11 mouse cellular contexts compared by ENCODE assay signal in the genomic region with DNA sequence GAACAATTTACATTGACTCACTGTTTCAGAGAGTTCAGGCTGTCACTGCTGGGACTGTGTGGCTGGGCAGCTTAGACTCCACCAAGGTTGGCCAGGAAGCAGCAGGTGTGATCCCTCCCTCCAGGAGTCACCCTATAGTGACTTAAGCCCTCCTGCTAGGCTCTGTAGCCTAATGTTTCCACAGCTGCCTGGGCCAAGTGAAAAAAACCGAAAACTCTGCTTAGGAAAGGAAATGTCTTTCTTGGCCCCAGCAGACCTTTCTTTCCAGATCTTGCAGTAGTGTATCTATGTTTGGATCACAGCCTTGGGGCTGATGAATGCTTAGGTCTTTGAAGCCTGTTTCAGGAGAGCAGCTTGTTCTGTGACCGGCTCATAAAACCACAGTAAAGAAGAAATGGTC. TPM values are rescaled to one million over a fixed set of nuclear protein-coding genes. Genes with fewer than 3 reads are reported as not detected.
DNase-seq lines count a peak whose midpoint lies in the region; ATAC-seq and TF ChIP-seq lines count a peak whose summit lies in the region.
"Had no signal": no experiment of that assay in that cellular context is flagged by ENCODE, and none has a peak within 500 bp of the region (broad histone marks: within the 10 kb centered on the region; RNA-seq: fewer than 3 reads in every experiment).

No protein-coding gene starts in this region.

- H3K4me1 ChIP-seq in heart, embryonic 11.5 days (ENCODE audit: control insufficient read depth, insufficient read depth, low read length): peaks cover 14% of the 10 kb centered on the region
- 0 out of 2 replicates have a peak, but pooled peaks cover 7% of the 10 kb centered on the region for H3K4me1 ChIP-seq in kidney, postnatal 0 days (replicated peaks; ENCODE audit: insufficient read depth, low read length)
- peaks cover 12% of the 10 kb centered on the region for H3K4me1 ChIP-seq in embryonic facial prominence, embryonic 12.5 days
- peaks cover 16% of the 10 kb centered on the region for H3K4me1 ChIP-seq in limb, embryonic 15.5 days

- H3K27me3 ChIP-seq in heart, embryonic 11.5 days (ENCODE audit: control insufficient read depth, insufficient read depth, low read length): no peaks in the 10 kb centered on the region
- H3K27me3 ChIP-seq in kidney, postnatal 0 days (ENCODE audit: insufficient read depth, low read length): no peaks in the 10 kb centered on the region
- no peaks in the 10 kb centered on the region for H3K27me3 ChIP-seq in embryonic facial prominence, embryonic 12.5 days
- H3K27me3 ChIP-seq in limb, embryonic 15.5 days: no peaks in the 10 kb centered on the region
- H3K27me3 ChIP-seq: liver, embryonic 12.5 days had no signal

- no peak for TF ChIP-seq CTCF in kidney, postnatal 0 days (IDR thresholded peaks at IDR 0.05; ENCODE audit: low read depth)

- no peak for DNase-seq in heart, postnatal 14 days
- DNase-seq in kidney, postnatal 0 days (ENCODE audit: low spot score): peak; percentile 46
- DNase-seq in kidney, adult 11 months: no peak
- no peak for DNase-seq in frontal cortex, postnatal 10 days (ENCODE audit: low spot score in 2 of 2)
- DNase-seq: cerebellum, adult 11 months; forebrain, postnatal 0 days had no signal

- 0 out of 2 replicates have a peak overlapping the region, but pooled peaks have one; percentile 64 for H3K27ac ChIP-seq in heart, embryonic 11.5 days (ENCODE audit: low read depth, low read length)
- H3K27ac ChIP-seq in kidney, postnatal 0 days: peak overlapping the region; percentile 60; the same call in 1 of the 2 replicates
- H3K27ac ChIP-seq in embryonic facial prominence, embryonic 12.5 days: peak overlapping the region; percentile 85; the same call in 1 of the 2 replicates
- H3K27ac ChIP-seq in limb, embryonic 15.5 days: peak overlapping the region; percentile 82
- H3K27ac ChIP-seq: liver, embryonic 12.5 days had no signal

- intact Hi-C loops in heart, postnatal 14 days (cut with DNase I): no loop called here

- peak; percentile 35; the same call in 1 of the 2 replicates for ATAC-seq in heart, embryonic 11.5 days (replicated peaks; ENCODE audit: insufficient number of reproducible peaks, low FRiP score, low TSS enrichment)
- no peak for ATAC-seq in kidney, postnatal 0 days (replicated peaks; ENCODE audit: low FRiP score, low read depth)
- no peak for ATAC-seq in embryonic facial prominence, embryonic 12.5 days (ENCODE audit: insufficient number of reproducible peaks, insufficient read depth, low FRiP score, low TSS enrichment)
- ATAC-seq in limb, embryonic 15.5 days (ENCODE audit: insufficient number of reproducible peaks, low FRiP score, low TSS enrichment, low read depth): peak; percentile 71; the same call in 1 of the 2 replicates
- ATAC-seq in cerebellum, adult (ENCODE audit: insufficient number of reproducible peaks, low FRiP score, low TSS enrichment): no peak
- ATAC-seq: liver, embryonic 12.5 days had no signal

- H3K36me3 ChIP-seq in heart, embryonic 11.5 days (ENCODE audit: control insufficient read depth, insufficient read depth, low read length): no peaks in the 10 kb centered on the region
- no peaks in the 10 kb centered on the region for H3K36me3 ChIP-seq in kidney, postnatal 0 days (ENCODE audit: insufficient read depth, low read length)
- no peaks in the 10 kb centered on the region for H3K36me3 ChIP-seq in embryonic facial prominence, embryonic 12.5 days
- no peaks in the 10 kb centered on the region for H3K36me3 ChIP-seq in limb, embryonic 15.5 days
- H3K36me3 ChIP-seq: liver, embryonic 12.5 days had no signal

- 0 out of 2 replicates have a peak, but pooled peaks cover 3% of the 10 kb centered on the region for H3K9me3 ChIP-seq in heart, embryonic 11.5 days (replicated peaks; ENCODE audit: control insufficient read depth, low read length)
- H3K9me3 ChIP-seq in kidney, postnatal 0 days (replicated peaks; ENCODE audit: low read length): no peaks in the 10 kb centered on the region
- H3K9me3 ChIP-seq in embryonic facial prominence, embryonic 12.5 days: peaks cover 7% of the 10 kb centered on the region; the same call in 1 of the 2 replicates
- no peaks in the 10 kb centered on the region for H3K9me3 ChIP-seq in limb, embryonic 15.5 days
- H3K9me3 ChIP-seq: liver, embryonic 12.5 days had no signal

- WGBS in heart, embryonic 11.5 days (ENCODE audit: insufficient replicate concordance): 56% methylated on average over 2 of the region's 2 CpGs
- WGBS in kidney, postnatal 0 days: 23% methylated on average over 2 of the region's 2 CpGs
- 35% methylated on average over 2 of the region's 2 CpGs for WGBS in embryonic facial prominence, embryonic 12.5 days
- 17% methylated on average over 2 of the region's 2 CpGs for WGBS in limb, embryonic 15.5 days

- H3K4me3 ChIP-seq in heart, embryonic 11.5 days (ENCODE audit: low read depth, low read length): no peak overlapping the region
- H3K4me3 ChIP-seq in kidney, postnatal 0 days (replicated peaks; ENCODE audit: low read depth, low read length): no peak overlapping the region
- H3K4me3 ChIP-seq in embryonic facial prominence, embryonic 12.5 days: no peak overlapping the region
- H3K4me3 ChIP-seq in limb, embryonic 15.5 days: no peak overlapping the region
- H3K4me3 ChIP-seq: liver, embryonic 12.5 days had no signal

- H3K4me2 ChIP-seq in heart, embryonic 11.5 days: no peak overlapping the region
- H3K4me2 ChIP-seq in kidney, postnatal 0 days (ENCODE audit: low read length): no peak overlapping the region
- H3K4me2 ChIP-seq in embryonic facial prominence, embryonic 12.5 days (replicated peaks): no peak overlapping the region
- no peak overlapping the region for H3K4me2 ChIP-seq in limb, embryonic 15.5 days
- H3K4me2 ChIP-seq: liver, embryonic 12.5 days had no signal

- no peak overlapping the region for H3K9ac ChIP-seq in heart, embryonic 11.5 days (ENCODE audit: low read depth, low read length)
- H3K9ac ChIP-seq in kidney, postnatal 0 days (ENCODE audit: low read depth, low read length): no peak overlapping the region
- no peak overlapping the region for H3K9ac ChIP-seq in embryonic facial prominence, embryonic 12.5 days
- H3K9ac ChIP-seq in limb, embryonic 15.5 days: no peak overlapping the region
- H3K9ac ChIP-seq: forebrain, postnatal 0 days; liver, embryonic 12.5 days had no signal

RNA-seq across cellular contexts. Expression of gene Rrm2, which starts 15.4 kb away (rescaled TPM):
- 211 and 229 TPM in 2 replicates for polyA plus RNA-seq in heart, embryonic 11.5 days (2014; fragmentation: Nextera tagmentation; extraction: Ambion mirVana)
- total RNA-seq in heart, postnatal 14 days (2021): 10 to 100 TPM in 1 of 2 experiments, 1 to 10 TPM in 1; 9.2 to 20.7 TPM
- 101 and 136 TPM in 2 replicates for polyA plus RNA-seq in kidney, postnatal 0 days (2015; fragmentation: Nextera tagmentation; extraction: Ambion mirVana)
- polyA plus RNA-seq in embryonic facial prominence, embryonic 12.5 days (2016; fragmentation: Nextera tagmentation; extraction: Ambion mirVana): 289 and 307 TPM in 2 replicates
- 159 and 162 TPM in 2 replicates for polyA plus RNA-seq in limb, embryonic 15.5 days (2015; fragmentation: Nextera tagmentation; extraction: Ambion mirVana)

RNA-seq across cellular contexts. Expression of gene Cys1, which starts 41.8 kb away (rescaled TPM):
- 0.66 TPM in 2 replicates for polyA plus RNA-seq in heart, embryonic 11.5 days (2014; fragmentation: Nextera tagmentation; extraction: Ambion mirVana)
- 1 to 10 TPM; 5.5 to 6.0 TPM for total RNA-seq in heart, postnatal 14 days (2021)
- polyA plus RNA-seq in kidney, postnatal 0 days (2015; fragmentation: Nextera tagmentation; extraction: Ambion mirVana): 16.2 and 16.4 TPM in 2 replicates
- 2.6 and 2.7 TPM in 2 replicates for polyA plus RNA-seq in embryonic facial prominence, embryonic 12.5 days (2016; fragmentation: Nextera tagmentation; extraction: Ambion mirVana)
- polyA plus RNA-seq in limb, embryonic 15.5 days (2015; fragmentation: Nextera tagmentation; extraction: Ambion mirVana): 6.7 and 8.1 TPM in 2 replicates

Comparison
In these comparisons a context has a peak if more than half of its experiments do, and no peak if none do; other contexts are left out.
1. ATAC-seq: peak in heart, embryonic 11.5 days (single experiment) and limb, embryonic 15.5 days (single experiment); none in kidney, postnatal 0 days (single experiment), embryonic facial prominence, embryonic 12.5 days (single experiment) and cerebellum, adult (single experiment).
2. Peak in every context shown above with its lines, with median percentiles within 50 percentile points of each other: H3K27ac ChIP-seq.